Mouse (Mus musculus) neural tube, postnatal 0 days (tissue): ENCODE results near the gene Pak1. TPM values are rescaled to one million over a fixed set of nuclear protein-coding genes. Genes with fewer than 3 reads are reported as not detected.

Experiments used
- polyA plus RNA-seq: library from polyadenylated mRNA; unstranded; fragments of >200 nt; fragmentation: Nextera tagmentation; extraction: Ambion mirVana; gene quantifications from 2 replicates; pipeline ENCODE4 v1.2.1, GENCODE M21; 2015

The Pak1 gene
- polyA plus RNA-seq, result 99.1 and 104 TPM in 2 replicates

DNA sequence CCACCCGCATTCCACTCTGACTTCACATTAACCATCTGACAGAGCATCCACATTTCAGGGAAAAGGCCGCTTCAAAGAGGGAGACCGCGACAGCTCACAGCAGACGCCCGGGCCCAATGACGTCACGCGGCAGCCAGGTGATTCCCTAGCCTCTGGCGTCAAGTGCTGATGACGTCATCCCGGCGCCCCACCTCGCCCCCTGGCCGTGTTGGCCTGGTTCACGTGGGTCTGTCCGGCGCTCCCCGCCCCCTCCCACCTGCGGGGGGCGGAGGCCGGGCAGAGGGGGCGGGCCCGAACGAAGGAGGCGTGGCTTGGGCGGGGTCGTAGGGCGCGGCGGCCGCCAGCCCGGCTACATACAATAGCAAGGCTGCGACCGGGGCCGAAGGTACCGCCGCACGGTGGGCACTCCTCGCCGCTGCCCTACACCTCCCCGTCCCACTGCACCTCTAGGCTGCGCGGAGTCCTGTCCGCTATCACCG is at the start of gene Pak1:
Gene Pak1, plus strand, starts transcription at position 352 of the 479 bp plus-strand sequence.

DNA sequence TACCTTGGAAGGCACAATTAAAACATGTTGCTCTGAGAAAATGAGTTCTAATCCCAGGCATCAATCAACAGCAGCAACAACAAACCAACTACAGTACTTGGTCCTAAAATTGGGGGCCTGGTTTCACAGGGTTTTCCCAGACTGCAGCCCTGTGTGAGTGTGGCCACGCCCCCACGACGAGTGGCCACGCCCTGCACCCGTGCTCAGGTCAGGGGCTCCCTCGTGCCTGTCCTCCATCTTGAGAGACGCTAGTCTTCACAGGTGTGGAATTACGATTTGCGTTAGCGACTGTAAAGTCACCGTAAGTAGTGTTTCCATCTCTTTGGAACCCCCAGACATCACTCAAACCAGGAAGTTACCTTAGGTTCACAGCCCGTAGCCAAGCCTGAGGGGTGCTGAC is 131.4 kb downstream of the Pak1 start, which contains the start of gene Gdpd4:
Gene Gdpd4, plus strand, starts transcription at position 214 of the 400 bp plus-strand sequence.

Other genes with a start within 250 kb of the Pak1 start
- 64.4 and 66.5 TPM in 2 replicates for gene Aamdc, start 209.0 kb upstream of the Pak1 start, polyA plus RNA-seq
- gene Rsf1, start 208.7 kb upstream of the Pak1 start, polyA plus RNA-seq, result 27.8 and 28.0 TPM in 2 replicates
- 150 and 162 TPM in 2 replicates for gene Clns1a, start 91.9 kb upstream of the Pak1 start, polyA plus RNA-seq
- 30.6 and 37.7 TPM in 2 replicates for gene Aqp11, start 50.3 kb upstream of the Pak1 start, polyA plus RNA-seq
- not detected in 2 replicates for gene Gdpd4, start 131.4 kb downstream of the Pak1 start, polyA plus RNA-seq